Mouse (Mus musculus) E14TG2a.4 (cell line): ENCODE data around the gene Uba2.

Experiments used
- CTCF ChIP-seq: conservative IDR thresholded peaks from 2 replicates; pipeline ENCODE4 v1.5.1; 2014; ENCODE audit warnings: low read length
- NANOG ChIP-seq: IDR thresholded peaks from 2 replicates; pipeline ENCODE4 v1.6.1; 2014; ENCODE audit warnings: borderline replicate concordance, low read length, mixed read lengths
- POU5F1 ChIP-seq: IDR thresholded peaks from 2 replicates; pipeline ENCODE4 v1.6.1; 2014; ENCODE audit warnings: low read length, borderline replicate concordance

DNA sequence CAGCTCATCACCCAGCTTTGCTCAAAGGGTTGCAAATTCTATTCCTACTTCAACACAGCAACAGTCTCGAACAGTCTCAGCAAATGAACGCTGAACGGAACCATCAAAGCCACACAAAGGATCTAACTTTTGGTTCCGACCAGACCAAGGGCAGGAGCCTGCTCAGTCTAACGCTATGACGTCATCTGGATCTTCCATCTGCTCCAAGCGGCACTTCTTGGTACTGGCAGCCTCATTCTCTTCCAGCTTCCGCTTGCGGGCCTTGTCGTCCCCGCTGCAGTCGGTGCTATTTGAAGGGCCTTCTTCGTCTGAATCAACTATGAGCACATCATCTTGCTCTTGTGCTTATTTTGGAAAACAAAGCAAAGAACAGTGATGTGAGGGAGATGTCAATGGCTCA lies 28.3 kb downstream of the Uba2 start:
- TF ChIP-seq CTCF (no peak), NANOG (no peak), POU5F1 (no peak)
